Comparison of ENCODE assay signal across 19 mouse cellular contexts in genomic region chr12:108294620-108295019, GRCm38 (mm10). TPM values are rescaled to one million over a fixed set of nuclear protein-coding genes. Genes with fewer than 3 reads are reported as not detected.
DNase-seq lines count a peak whose midpoint lies in the region; ATAC-seq and TF ChIP-seq lines count a peak whose summit lies in the region.
"Had no signal": no experiment of that assay in that cellular context is flagged by ENCODE, and none has a peak within 500 bp of the region (broad histone marks: within the 10 kb centered on the region; RNA-seq: fewer than 3 reads in every experiment).

No protein-coding gene starts in this region.

- TF ChIP-seq CTCF in hindbrain, postnatal 0 days (IDR thresholded peaks at IDR 0.05; ENCODE audit: low read depth) = no peak

- DNase-seq in embryonic facial prominence, embryonic 10.5 days (ENCODE audit: low spot score) = no peak
- DNase-seq in hindbrain, postnatal 0 days (ENCODE audit: low spot score) = no peak
- peak; percentile 93 for DNase-seq in 3134 (ENCODE audit: extremely low read depth, insufficient read length, low spot score)
- DNase-seq in adrenal gland, postnatal 25 days = peak; percentile 56
- DNase-seq in layer of hippocampus, adult 9-11 months = no peak
- no peak for DNase-seq in layer of hippocampus, postnatal 14 days (ENCODE audit: low spot score in 2 of 2)
- DNase-seq: cerebellum, adult 18-20 months; heart, adult 2 months; heart, postnatal 4 days; kidney, postnatal 10 days; lung, embryonic 14.5 days; thymus, adult 18-20 months had no signal

- H3K4me2 ChIP-seq in embryonic facial prominence, embryonic 13.5 days = no peak overlapping the region
- no peak overlapping the region for H3K4me2 ChIP-seq in hindbrain, postnatal 0 days (ENCODE audit: low read depth, low read length)
- H3K4me2 ChIP-seq in hindbrain, embryonic 12.5 days (replicated peaks) = no peak overlapping the region
- H3K4me2 ChIP-seq: forebrain, embryonic 12.5 days; limb, embryonic 15.5 days; lung, embryonic 14.5 days; neural tube, embryonic 13.5 days had no signal

- no peak overlapping the region for H3K27ac ChIP-seq in embryonic facial prominence, embryonic 13.5 days
- H3K27ac ChIP-seq in embryonic facial prominence, embryonic 10.5 days (replicated peaks) = no peak overlapping the region
- no peak overlapping the region for H3K27ac ChIP-seq in hindbrain, postnatal 0 days
- H3K27ac ChIP-seq in hindbrain, embryonic 12.5 days = no peak overlapping the region
- H3K27ac ChIP-seq: forebrain, embryonic 12.5 days; heart, adult 2 months; limb, embryonic 15.5 days; neural tube, embryonic 13.5 days had no signal

- H3K4me3 ChIP-seq in embryonic facial prominence, embryonic 13.5 days = no peak overlapping the region
- H3K4me3 ChIP-seq in embryonic facial prominence, embryonic 10.5 days = no peak overlapping the region
- no peak overlapping the region for H3K4me3 ChIP-seq in hindbrain, postnatal 0 days (ENCODE audit: low read length)
- H3K4me3 ChIP-seq in hindbrain, embryonic 12.5 days = no peak overlapping the region
- H3K4me3 ChIP-seq: forebrain, embryonic 12.5 days; heart, adult 2 months; limb, embryonic 15.5 days; neural tube, embryonic 13.5 days had no signal

- H3K9ac ChIP-seq in embryonic facial prominence, embryonic 13.5 days = peak overlapping the region; percentile 27; the same call in 1 of the 2 replicates
- H3K9ac ChIP-seq in hindbrain, postnatal 0 days (replicated peaks; ENCODE audit: low read length) = no peak overlapping the region
- no peak overlapping the region for H3K9ac ChIP-seq in hindbrain, embryonic 12.5 days
- H3K9ac ChIP-seq: forebrain, embryonic 12.5 days; limb, embryonic 15.5 days; lung, embryonic 14.5 days; neural tube, embryonic 13.5 days had no signal

- peaks cover 14% of the 10 kb centered on the region for H3K4me1 ChIP-seq in embryonic facial prominence, embryonic 13.5 days
- H3K4me1 ChIP-seq in embryonic facial prominence, embryonic 10.5 days = peaks cover 20% of the 10 kb centered on the region
- peaks cover 7% of the 10 kb centered on the region; the same call in 1 of the 2 replicates for H3K4me1 ChIP-seq in hindbrain, postnatal 0 days (ENCODE audit: insufficient read depth, low read length)
- H3K4me1 ChIP-seq in hindbrain, embryonic 12.5 days = peaks cover 14% of the 10 kb centered on the region

- 71% methylated on average over 3 of the region's 3 CpGs for WGBS in embryonic facial prominence, embryonic 13.5 days
- 75% methylated on average over 3 of the region's 3 CpGs for WGBS in embryonic facial prominence, embryonic 10.5 days
- 57% methylated on average over 3 of the region's 3 CpGs for whole genome bisulfite sequencing in hindbrain, postnatal 0 days
- 78% methylated on average over 3 of the region's 3 CpGs for WGBS in hindbrain, embryonic 12.5 days

- H3K36me3 ChIP-seq in embryonic facial prominence, embryonic 13.5 days = no peaks in the 10 kb centered on the region
- no peaks in the 10 kb centered on the region for H3K36me3 ChIP-seq in embryonic facial prominence, embryonic 10.5 days (replicated peaks)
- no peaks in the 10 kb centered on the region for H3K36me3 ChIP-seq in hindbrain, postnatal 0 days (ENCODE audit: insufficient read depth, low read length)
- no peaks in the 10 kb centered on the region for H3K36me3 ChIP-seq in hindbrain, embryonic 12.5 days
- H3K36me3 ChIP-seq: forebrain, embryonic 12.5 days; limb, embryonic 15.5 days; neural tube, embryonic 13.5 days had no signal

- no peak for ATAC-seq in embryonic facial prominence, embryonic 13.5 days (ENCODE audit: insufficient number of reproducible peaks, insufficient read depth, low FRiP score, low TSS enrichment, low read depth)
- ATAC-seq in hindbrain, postnatal 0 days = peak; percentile 36; the same call in 1 of the 2 replicates
- ATAC-seq in hindbrain, embryonic 12.5 days (ENCODE audit: low FRiP score) = no peak
- ATAC-seq: intestine, postnatal 0 days had no signal

- no peaks in the 10 kb centered on the region for H3K9me3 ChIP-seq in embryonic facial prominence, embryonic 13.5 days
- no peaks in the 10 kb centered on the region for H3K9me3 ChIP-seq in embryonic facial prominence, embryonic 10.5 days
- H3K9me3 ChIP-seq in hindbrain, postnatal 0 days (ENCODE audit: low read length) = no peaks in the 10 kb centered on the region
- no peaks in the 10 kb centered on the region for H3K9me3 ChIP-seq in hindbrain, embryonic 12.5 days (replicated peaks)
- H3K9me3 ChIP-seq: forebrain, embryonic 12.5 days; limb, embryonic 15.5 days; neural tube, embryonic 13.5 days had no signal

- no peaks in the 10 kb centered on the region for H3K27me3 ChIP-seq in embryonic facial prominence, embryonic 13.5 days
- H3K27me3 ChIP-seq in embryonic facial prominence, embryonic 10.5 days (replicated peaks; ENCODE audit: low read depth, poor library complexity, severe bottlenecking) = no peaks in the 10 kb centered on the region
- H3K27me3 ChIP-seq in hindbrain, postnatal 0 days (ENCODE audit: insufficient read depth, low read length) = no peaks in the 10 kb centered on the region
- no peaks in the 10 kb centered on the region; the same call in 1 of the 2 replicates for H3K27me3 ChIP-seq in hindbrain, embryonic 12.5 days
- H3K27me3 ChIP-seq: forebrain, embryonic 12.5 days; neural tube, embryonic 13.5 days had no signal

RNA-seq across cellular contexts. Expression of gene Hhipl1, which starts 11.4 kb away (rescaled TPM):
- polyA plus RNA-seq in embryonic facial prominence, embryonic 13.5 days (2015; fragmentation: Nextera tagmentation; extraction: Ambion mirVana) = 0.44 and 0.69 TPM in 2 replicates
- 0.72 and 0.99 TPM in 2 replicates for polyA plus RNA-seq in embryonic facial prominence, embryonic 10.5 days (2016; fragmentation: Nextera tagmentation; extraction: Ambion mirVana)
- total RNA-seq in hindbrain, postnatal 0 days (2014; rRNA removed) = 10.2 and 10.8 TPM in 2 replicates
- polyA plus RNA-seq in hindbrain, postnatal 0 days (2015; fragmentation: Nextera tagmentation; extraction: Ambion mirVana) = 2.8 and 3.2 TPM in 2 replicates
- 2.4 and 2.7 TPM in 2 replicates for polyA plus RNA-seq in hindbrain, embryonic 12.5 days (2016; fragmentation: Nextera tagmentation; extraction: Ambion mirVana)
- 0.48 and 0.67 TPM in 2 replicates for total RNA-seq in adrenal gland, postnatal 25 days (2021)
- total RNA-seq in layer of hippocampus, postnatal 14 days (2021) = 1 to 10 TPM; 4.1 to 5.2 TPM
- total RNA-seq: common myeloid progenitor, adult 5-6 weeks had no signal

RNA-seq across cellular contexts. Expression of gene Ccdc85c, which starts 19.4 kb away (rescaled TPM):
- 6.3 and 6.6 TPM in 2 replicates for polyA plus RNA-seq in embryonic facial prominence, embryonic 13.5 days (2015; fragmentation: Nextera tagmentation; extraction: Ambion mirVana)
- 11.4 and 12.1 TPM in 2 replicates for polyA plus RNA-seq in embryonic facial prominence, embryonic 10.5 days (2016; fragmentation: Nextera tagmentation; extraction: Ambion mirVana)
- 86.3 and 94.7 TPM in 2 replicates for total RNA-seq in hindbrain, postnatal 0 days (2014; rRNA removed)
- 16.9 and 17.0 TPM in 2 replicates for polyA plus RNA-seq in hindbrain, postnatal 0 days (2015; fragmentation: Nextera tagmentation; extraction: Ambion mirVana)
- 15.2 and 16.3 TPM in 2 replicates for polyA plus RNA-seq in hindbrain, embryonic 12.5 days (2016; fragmentation: Nextera tagmentation; extraction: Ambion mirVana)
- 19.4 and 19.9 TPM in 2 replicates for total RNA-seq in adrenal gland, postnatal 25 days (2021)
- 10 to 100 TPM; 55.9 to 57.4 TPM for total RNA-seq in layer of hippocampus, postnatal 14 days (2021)

RNA-seq across cellular contexts. Expression of gene Cyp46a1, which starts 39.6 kb away (rescaled TPM):
- polyA plus RNA-seq in embryonic facial prominence, embryonic 13.5 days (2015; fragmentation: Nextera tagmentation; extraction: Ambion mirVana) = 8.0 and 9.1 TPM in 2 replicates
- 3.9 and 5.8 TPM in 2 replicates for polyA plus RNA-seq in embryonic facial prominence, embryonic 10.5 days (2016; fragmentation: Nextera tagmentation; extraction: Ambion mirVana)
- total RNA-seq in hindbrain, postnatal 0 days (2014; rRNA removed) = 36.3 and 39.8 TPM in 2 replicates
- polyA plus RNA-seq in hindbrain, postnatal 0 days (2015; fragmentation: Nextera tagmentation; extraction: Ambion mirVana) = 46.2 and 49.7 TPM in 2 replicates
- 14.2 and 15.6 TPM in 2 replicates for polyA plus RNA-seq in hindbrain, embryonic 12.5 days (2016; fragmentation: Nextera tagmentation; extraction: Ambion mirVana)
- 2.0 and 3.1 TPM in 2 replicates for total RNA-seq in adrenal gland, postnatal 25 days (2021)
- total RNA-seq in layer of hippocampus, postnatal 14 days (2021) = 100 to 1,000 TPM; 122 to 136 TPM
- total RNA-seq: common myeloid progenitor, adult 5-6 weeks had no signal

Comparison
In these comparisons a context has a peak if more than half of its experiments do, and no peak if none do; other contexts are left out.
1. DNase-seq: peak in 3134 (single experiment) and adrenal gland, postnatal 25 days (single experiment); none in embryonic facial prominence, embryonic 10.5 days (single experiment), hindbrain, postnatal 0 days (single experiment), layer of hippocampus, adult 9-11 months (single experiment) and layer of hippocampus, postnatal 14 days (0 of 2).